9 mouse cellular contexts compared by ENCODE assay signal in genomic region chr16:32683343-32683742, GRCm38 (mm10). TPM values are rescaled to one million over a fixed set of nuclear protein-coding genes. Genes with fewer than 3 reads are reported as not detected.
DNase-seq lines count a peak whose midpoint lies in the region; ATAC-seq and TF ChIP-seq lines count a peak whose summit lies in the region.
"Had no signal": no experiment of that assay in that cellular context is flagged by ENCODE, and none has a peak within 500 bp of the region (broad histone marks: within the 10 kb centered on the region; RNA-seq: fewer than 3 reads in every experiment).

No protein-coding gene starts in this region.

- H3K27ac ChIP-seq in heart, embryonic 12.5 days (ENCODE audit: poor library complexity, severe bottlenecking) = no peak overlapping the region
- no peak overlapping the region for H3K27ac ChIP-seq in lung, embryonic 14.5 days (ENCODE audit: low read depth)

- peaks cover 7% of the 10 kb centered on the region; the same call in 1 of the 2 replicates for H3K4me1 ChIP-seq in heart, embryonic 12.5 days (replicated peaks)
- no peaks in the 10 kb centered on the region for H3K4me1 ChIP-seq in lung, embryonic 14.5 days (ENCODE audit: insufficient read depth)

- peaks cover 34% of the 10 kb centered on the region for H3K36me3 ChIP-seq in heart, embryonic 12.5 days
- H3K36me3 ChIP-seq in lung, embryonic 14.5 days (ENCODE audit: insufficient read depth) = peaks cover 50% of the 10 kb centered on the region

- DNase-seq in heart, adult 8-10 months (ENCODE audit: low spot score) = peak; percentile 50
- DNase-seq in heart, postnatal 25 days (ENCODE audit: low spot score) = no peak
- DNase-seq in c-Kit-positive CD71-negative TER-119-negative erythroid progenitor cells, embryonic 14.5 days (ENCODE audit: low read depth) = peak; percentile 50
- DNase-seq in lung, embryonic 14.5 days = peak; percentile 85
- DNase-seq in spleen, postnatal 4 days (ENCODE audit: low spot score in 2 of 2) = peak; percentile 64 to 73
- DNase-seq in urinary bladder, postnatal 36 days (ENCODE audit: low spot score in 2 of 2) = no peak

- no peaks in the 10 kb centered on the region for H3K9me3 ChIP-seq in heart, embryonic 12.5 days (replicated peaks)
- H3K9me3 ChIP-seq in lung, embryonic 14.5 days (ENCODE audit: low read depth, low read length) = no peaks in the 10 kb centered on the region

- intact Hi-C loops in heart, postnatal 25 days (cut with DNase I) = no loop called here

- peak; percentile 58 for ATAC-seq in CD4-positive, CD25-positive, alpha-beta regulatory T cell, adult 4 months
- ATAC-seq in heart, embryonic 12.5 days (ENCODE audit: insufficient number of reproducible peaks, low FRiP score) = 0 out of 2 replicates have a peak, but pooled peaks have one; percentile 33
- ATAC-seq in lung, embryonic 14.5 days (ENCODE audit: insufficient read depth) = peak; percentile 60; the same call in 1 of the 2 replicates

- no peak overlapping the region for H3K4me3 ChIP-seq in heart, embryonic 12.5 days
- no peak overlapping the region for H3K4me3 ChIP-seq in lung, embryonic 14.5 days (ENCODE audit: low read depth, low read length)

- WGBS in heart, embryonic 12.5 days = 54% methylated on average over 5 of the region's 5 CpGs
- 61% methylated on average over 5 of the region's 5 CpGs for WGBS in lung, embryonic 14.5 days

- no peak overlapping the region for H3K4me2 ChIP-seq in heart, embryonic 12.5 days
- H3K4me2 ChIP-seq in lung, embryonic 14.5 days = no peak overlapping the region

- no peak overlapping the region for H3K9ac ChIP-seq in heart, embryonic 12.5 days
- no peak overlapping the region for H3K9ac ChIP-seq in lung, embryonic 14.5 days

- peak; percentile 83 for TF ChIP-seq CTCF in lung, embryonic 14.5 days (IDR thresholded peaks at IDR 0.05; ENCODE audit: low read depth)

- peaks cover 5% of the 10 kb centered on the region; the same call in 1 of the 2 replicates for H3K27me3 ChIP-seq in heart, embryonic 12.5 days (replicated peaks)
- no peaks in the 10 kb centered on the region for H3K27me3 ChIP-seq in lung, embryonic 14.5 days (ENCODE audit: insufficient read depth, low read length)

RNA-seq across cellular contexts. Expression of gene Tnk2, which starts 39.7 kb away (rescaled TPM):
- 10 to 100 TPM; 18.6 to 22.6 (median 21.4) TPM for total RNA-seq in heart, adult 8-10 months (2022)
- total RNA-seq in heart, postnatal 25 days (2021) = 10 to 100 TPM; 20.9 to 24.7 TPM
- 1 to 10 TPM; 4.8 to 8.9 TPM for polyA plus RNA-seq in CD4-positive, CD25-positive, alpha-beta regulatory T cell, adult 4 months (2017; shearing (Covaris generic))
- 6.7 and 8.4 TPM in 2 replicates for polyA plus RNA-seq in heart, embryonic 12.5 days (2016; fragmentation: Nextera tagmentation; extraction: Ambion mirVana)
- 20.0 and 21.6 TPM in 2 replicates for polyA plus RNA-seq in lung, embryonic 14.5 days (2014; fragmentation: Nextera tagmentation; extraction: Ambion mirVana)

RNA-seq across cellular contexts. Expression of gene Muc4, which starts 52.3 kb away (rescaled TPM):
- under 1 TPM; 0.29 to 0.50 (median 0.35) TPM for total RNA-seq in heart, adult 8-10 months (2022)
- total RNA-seq in heart, postnatal 25 days (2021) = under 1 TPM; 0.08 to 0.10 TPM
- polyA plus RNA-seq in CD4-positive, CD25-positive, alpha-beta regulatory T cell, adult 4 months (2017; shearing (Covaris generic)) = not detected
- polyA plus RNA-seq in heart, embryonic 12.5 days (2016; fragmentation: Nextera tagmentation; extraction: Ambion mirVana) = 0.13 and 0.17 TPM in 2 replicates
- polyA plus RNA-seq in lung, embryonic 14.5 days (2014; fragmentation: Nextera tagmentation; extraction: Ambion mirVana) = 0.67 and 0.93 TPM in 2 replicates
- total RNA-seq: left cerebral cortex, adult 18-20 months had no signal

Comparison
In these comparisons a context has a peak if more than half of its experiments do, and no peak if none do; other contexts are left out.
1. DNase-seq: peak in heart, adult 8-10 months (single experiment), c-Kit-positive CD71-negative TER-119-negative erythroid progenitor cells, embryonic 14.5 days (single experiment), lung, embryonic 14.5 days (single experiment) and spleen, postnatal 4 days (2 of 2); none in heart, postnatal 25 days (single experiment) and urinary bladder, postnatal 36 days (0 of 2).
2. Peak in every context shown above with its lines, with median percentiles within 50 percentile points of each other: ATAC-seq.